Mouse (Mus musculus): ENCODE results near the gene Krtap24-1. TPM values are rescaled to one million over a fixed set of nuclear protein-coding genes. Genes with fewer than 3 reads are reported as not detected.

Krtap24-1 gene
- total and polyA plus RNA-seq, 3 experiments, result not detected

DNA sequence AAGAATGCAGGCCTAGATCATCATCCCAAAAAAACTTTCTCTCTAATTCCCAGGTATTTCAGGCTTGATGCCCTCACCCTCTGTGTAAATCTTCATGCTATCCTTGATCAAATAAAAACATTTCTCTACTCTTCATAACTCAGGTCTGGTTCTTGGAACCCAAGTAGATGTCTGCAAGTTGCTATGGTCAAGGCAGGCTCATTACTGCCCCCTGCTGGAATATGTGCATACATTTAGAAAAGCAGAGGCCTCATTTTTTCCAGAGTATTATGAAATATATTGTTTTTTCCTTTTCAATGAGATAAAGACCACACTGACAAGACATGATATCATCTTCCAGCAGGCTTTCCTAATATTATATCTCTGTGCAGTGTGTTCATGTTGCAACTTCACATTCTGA is 19.3 kb downstream of the Krtap24-1 start:
- Histone ChIP-seq H3K9ac (ENCODE audit: control insufficient read depth, low read depth, low read length, poor library complexity, severe bottlenecking) (no peak overlapping the region), H3K4me3 (ENCODE audit: control insufficient read depth in 1 of 2, insufficient read depth in 1 of 2, low read depth in 2 of 2, low read length in 2 of 2) (no peak overlapping the region), H3K27ac (ENCODE audit: control insufficient read depth, low read depth, low read length) (no peak overlapping the region), H3K9me3 (replicated peaks; ENCODE audit: insufficient read depth, low read length) (no peaks in the 10 kb centered on the region), H3K27me3 (ENCODE audit: control insufficient read depth in 1 of 2, insufficient read depth in 2 of 2, low read length in 2 of 2) (no peaks in the 10 kb centered on the region), H3K36me3 (ENCODE audit: control insufficient read depth in 1 of 2, insufficient read depth in 2 of 2, low read length in 2 of 2) (no peaks in the 10 kb centered on the region), H3K79me2 (ENCODE audit: control insufficient read depth, insufficient read depth, low read length, poor library complexity) (no peaks in the 10 kb centered on the region), H3K4me1 (ENCODE audit: control insufficient read depth in 1 of 2, insufficient read depth in 2 of 2, low read length in 2 of 2) (no peaks in the 10 kb centered on the region)
- DNase-seq (ENCODE audit: low read depth, low spot score), result peak; percentile 4
- TF ChIP-seq UBTF (IDR thresholded peaks at IDR 0.05; ENCODE audit: borderline replicate concordance, insufficient read depth, low read depth, low read length) (no peak), MXI1 (IDR thresholded peaks at IDR 0.05; ENCODE audit: low read depth, low read length) (no peak), ETS1 (IDR thresholded peaks at IDR 0.05; ENCODE audit: low read depth, low read length) (no peak), GATA1 (IDR thresholded peaks at IDR 0.05; ENCODE audit: low read depth, low read length) (no peak), CTCF (IDR thresholded peaks at IDR 0.05 in 2 of 3, conservative IDR thresholded peaks at IDR 0.05 in 1 of 3; ENCODE audit: control insufficient read depth in 1 of 3, insufficient read depth in 1 of 3, low read depth in 2 of 3, low read length in 3 of 3, poor library complexity in 1 of 3, severe bottlenecking in 1 of 3) (peak in 2 of 3 experiments; percentile 3 to 13; a peak in 1 of 6 replicates), ZNF384 (IDR thresholded peaks at IDR 0.05; ENCODE audit: low read depth, low read length) (no peak), NRF1 (IDR thresholded peaks at IDR 0.05; ENCODE audit: insufficient read depth, low read depth, low read length, poor library complexity, severe bottlenecking) (no peak), MAX (IDR thresholded peaks at IDR 0.05; ENCODE audit: low read length) (no peak)

DNA sequence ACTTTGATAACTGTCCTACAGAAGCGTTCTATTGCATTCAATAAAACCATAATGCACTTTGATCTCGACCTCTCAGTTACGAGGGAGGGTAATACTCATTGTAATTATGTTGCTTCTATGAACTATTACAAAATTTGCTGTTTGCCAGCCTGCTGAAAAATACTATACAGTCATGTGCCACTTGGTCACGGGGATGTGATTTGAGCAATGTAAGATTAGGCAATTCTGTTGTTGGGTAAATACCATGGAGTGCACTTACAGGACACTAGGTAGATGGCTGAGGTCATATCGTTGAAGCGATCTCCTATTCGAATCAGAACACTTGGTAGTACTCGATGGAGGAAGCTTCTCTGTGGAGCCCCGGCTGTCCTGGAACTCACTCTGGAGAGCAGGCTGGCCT is 28.7 kb downstream of the Krtap24-1 start:
- no peak overlapping the region for H3K4me3 ChIP-seq (ENCODE audit: control insufficient read depth in 1 of 2, insufficient read depth in 1 of 2, low read depth in 2 of 2, low read length in 2 of 2)
- no peaks in the 10 kb centered on the region for H3K27me3 ChIP-seq (ENCODE audit: control insufficient read depth in 1 of 2, insufficient read depth in 2 of 2, low read length in 2 of 2)
- H3K36me3 ChIP-seq (ENCODE audit: control insufficient read depth in 1 of 2, insufficient read depth in 2 of 2, low read length in 2 of 2), result no peaks in the 10 kb centered on the region
- TF ChIP-seq TBP (IDR thresholded peaks at IDR 0.05; ENCODE audit: low read depth, low read length) (no peak), RCOR1 (IDR thresholded peaks at IDR 0.05; ENCODE audit: low read depth, low read length) (no peak), RAD21 (IDR thresholded peaks at IDR 0.05; ENCODE audit: low read depth, low read length) (no peak), CTCF (IDR thresholded peaks at IDR 0.05 in 2 of 3, conservative IDR thresholded peaks at IDR 0.05 in 1 of 3; ENCODE audit: control insufficient read depth in 1 of 3, insufficient read depth in 1 of 3, low read depth in 2 of 3, low read length in 3 of 3, poor library complexity in 1 of 3, severe bottlenecking in 1 of 3) (no peak), JUND (IDR thresholded peaks at IDR 0.05; ENCODE audit: low read depth, low read length) (no peak), KAT2A (conservative IDR thresholded peaks at IDR 0.05; ENCODE audit: low read depth, low read length) (no peak)
- no peaks in the 10 kb centered on the region for H3K9me3 ChIP-seq (replicated peaks; ENCODE audit: insufficient read depth, low read length)
- no peak for DNase-seq (ENCODE audit: low read depth, low spot score)
- no peak overlapping the region for H3K27ac ChIP-seq (ENCODE audit: control insufficient read depth, low read depth, low read length)
- H3K4me1 ChIP-seq (ENCODE audit: control insufficient read depth in 1 of 2, insufficient read depth in 2 of 2, low read length in 2 of 2), result no peaks in the 10 kb centered on the region
- H3K9ac ChIP-seq (ENCODE audit: control insufficient read depth, low read depth, low read length, poor library complexity, severe bottlenecking), result no peak overlapping the region
- no peaks in the 10 kb centered on the region for H3K79me2 ChIP-seq (ENCODE audit: control insufficient read depth, insufficient read depth, low read length, poor library complexity)

- H3K9me3 ChIP-seq (replicated peaks; ENCODE audit: insufficient read depth, low read length), result no peaks in the 10 kb centered on the region
- no peaks in the 10 kb centered on the region for H3K4me1 ChIP-seq (ENCODE audit: control insufficient read depth in 1 of 2, insufficient read depth in 2 of 2, low read length in 2 of 2)
- H3K36me3 ChIP-seq (ENCODE audit: control insufficient read depth in 1 of 2, insufficient read depth in 2 of 2, low read length in 2 of 2), result no peaks in the 10 kb centered on the region
- H3K27ac ChIP-seq (ENCODE audit: control insufficient read depth, low read depth, low read length), result no peak overlapping the region
- no peaks in the 10 kb centered on the region for H3K79me2 ChIP-seq (ENCODE audit: control insufficient read depth, insufficient read depth, low read length, poor library complexity)
- H3K27me3 ChIP-seq (ENCODE audit: control insufficient read depth in 1 of 2, insufficient read depth in 2 of 2, low read length in 2 of 2), result no peaks in the 10 kb centered on the region
- no peak overlapping the region for H3K4me3 ChIP-seq (ENCODE audit: control insufficient read depth in 1 of 2, insufficient read depth in 1 of 2, low read depth in 2 of 2, low read length in 2 of 2)
- DNase-seq (ENCODE audit: low read depth, low spot score), result no peak
- H3K9ac ChIP-seq (ENCODE audit: control insufficient read depth, low read depth, low read length, poor library complexity, severe bottlenecking), result no peak overlapping the region
- TF ChIP-seq POLR2AphosphoS5 (IDR thresholded peaks at IDR 0.05; ENCODE audit: borderline replicate concordance, low read depth, low read length) (no peak), TBP (IDR thresholded peaks at IDR 0.05; ENCODE audit: low read depth, low read length) (no peak), ZC3H11A (IDR thresholded peaks at IDR 0.05; ENCODE audit: low read depth, low read length) (no peak), USF2 (IDR thresholded peaks at IDR 0.05; ENCODE audit: borderline replicate concordance in 1 of 2, insufficient read depth in 1 of 2, low read depth in 1 of 2, low read length in 2 of 2) (no peak), ZNF384 (IDR thresholded peaks at IDR 0.05; ENCODE audit: low read depth, low read length) (no peak), SIN3A (IDR thresholded peaks at IDR 0.05; ENCODE audit: low read length) (no peak), SMC3 (IDR thresholded peaks at IDR 0.05; ENCODE audit: low read depth, low read length) (no peak), NRF1 (IDR thresholded peaks at IDR 0.05; ENCODE audit: insufficient read depth, low read depth, low read length, poor library complexity, severe bottlenecking) (no peak), USF1 (IDR thresholded peaks at IDR 0.05; ENCODE audit: low read depth, low read length) (no peak), UBTF (IDR thresholded peaks at IDR 0.05; ENCODE audit: borderline replicate concordance, insufficient read depth, low read depth, low read length) (no peak), RCOR1 (IDR thresholded peaks at IDR 0.05; ENCODE audit: low read depth, low read length) (no peak), MAZ (IDR thresholded peaks at IDR 0.05; ENCODE audit: low read depth, low read length) (no peak)
Observed at GRCm38 (mm10) chr16:88575885-88576679, 36.0 kb downstream of the Krtap24-1 start.

All from MEL (cell line).